Mouse (Mus musculus) spleen, postnatal 14 days (tissue): Measurements from ENCODE around the gene Traf7.

Experiments
- DNase-seq, 2 experiments: peaks; one replicate each; pipeline ENCODE4 v3.0.0; 2021 to 2022; ENCODE audit warnings: low spot score in 2 of 2

Traf7 gene

DNA sequence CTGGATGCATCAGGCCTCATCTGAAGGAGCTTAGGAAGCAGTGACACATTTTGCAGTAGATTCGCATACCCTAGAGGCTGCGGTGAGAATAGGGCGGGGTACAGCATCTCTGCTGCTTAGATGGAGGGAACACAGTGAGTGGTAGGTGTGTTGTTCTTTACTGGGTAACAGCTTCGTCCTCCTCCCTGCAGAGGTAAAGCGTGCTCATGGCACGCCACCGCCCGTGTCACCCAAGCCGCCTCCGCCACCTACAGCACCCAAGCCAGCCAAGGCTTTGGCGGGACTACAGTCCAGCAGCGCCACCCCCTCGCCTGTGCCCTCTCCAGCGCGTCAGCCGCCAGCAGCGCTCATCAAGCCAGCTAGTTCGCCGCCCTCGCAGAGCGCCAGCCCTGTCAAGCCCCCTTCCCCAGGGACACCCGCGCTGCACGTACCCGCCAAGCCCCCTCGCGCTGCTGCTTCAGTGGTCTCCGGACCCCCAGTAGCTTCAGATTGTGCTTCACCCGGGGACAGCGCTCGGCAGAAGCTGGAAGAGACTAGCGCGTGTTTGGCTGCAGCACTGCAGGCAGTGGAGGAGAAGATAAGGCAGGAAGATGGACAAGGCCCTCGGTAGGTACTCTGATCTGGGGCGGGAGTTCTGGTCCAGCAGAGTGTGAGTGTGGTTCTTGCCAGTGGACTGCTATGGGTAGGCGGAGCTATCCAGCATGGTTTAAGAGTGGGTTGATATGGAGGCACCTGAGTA is 21.2 kb downstream of the Traf7 start:
- no peak for DNase-seq

DNA sequence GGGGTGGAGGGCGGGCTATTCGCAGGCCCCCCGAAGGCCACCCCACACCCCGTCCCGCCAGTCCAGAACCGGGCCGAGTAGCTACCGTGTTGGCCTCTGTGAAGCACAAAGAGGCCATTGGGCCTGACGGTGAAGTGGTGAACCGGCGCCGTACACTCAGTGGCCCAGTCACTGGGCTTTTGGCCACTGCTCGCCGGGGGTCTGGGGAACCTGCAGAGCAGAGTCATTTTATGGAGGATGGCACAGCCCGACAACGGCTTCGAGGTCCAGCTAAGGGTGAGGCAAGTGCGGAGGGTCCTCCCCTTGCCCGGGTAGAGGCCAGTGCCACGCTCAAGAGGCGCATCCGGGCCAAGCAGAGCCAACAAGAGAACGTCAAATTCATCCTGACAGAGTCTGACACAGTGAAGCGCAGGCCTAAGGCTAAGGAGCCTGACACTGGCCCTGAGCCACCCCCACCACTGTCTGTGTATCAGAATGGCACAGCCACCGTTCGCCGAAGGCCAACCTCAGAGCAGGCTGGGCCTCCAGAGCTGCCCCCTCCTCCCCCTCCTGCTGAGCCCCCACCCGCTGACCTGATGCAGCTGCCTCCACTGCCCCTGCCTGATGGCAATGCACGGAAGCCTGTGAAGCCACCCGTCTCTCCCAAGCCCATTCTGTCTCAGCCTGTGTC is 22.3 kb downstream of the Traf7 start:
- no peak for DNase-seq

DNA sequence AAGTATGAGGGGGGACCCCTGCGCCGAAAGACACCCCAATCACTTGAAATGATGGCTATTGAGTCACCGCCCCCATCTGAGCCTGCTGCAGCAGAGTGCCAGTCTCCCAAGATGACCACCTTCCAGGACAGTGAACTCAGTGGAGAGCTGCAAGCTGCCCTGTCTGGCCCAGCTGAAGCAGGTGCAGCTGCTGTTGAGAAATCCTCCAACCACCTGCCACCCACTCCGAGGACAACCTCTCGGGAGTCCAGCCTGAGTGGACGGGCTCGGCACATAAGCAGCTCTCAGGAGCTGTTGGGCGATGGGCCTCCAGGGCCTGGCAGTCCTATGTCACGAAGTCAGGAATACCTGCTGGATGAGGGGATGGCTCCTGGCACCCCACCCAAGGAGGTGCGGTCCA is 23.7 kb downstream of the Traf7 start:
- no peak for DNase-seq

DNA sequence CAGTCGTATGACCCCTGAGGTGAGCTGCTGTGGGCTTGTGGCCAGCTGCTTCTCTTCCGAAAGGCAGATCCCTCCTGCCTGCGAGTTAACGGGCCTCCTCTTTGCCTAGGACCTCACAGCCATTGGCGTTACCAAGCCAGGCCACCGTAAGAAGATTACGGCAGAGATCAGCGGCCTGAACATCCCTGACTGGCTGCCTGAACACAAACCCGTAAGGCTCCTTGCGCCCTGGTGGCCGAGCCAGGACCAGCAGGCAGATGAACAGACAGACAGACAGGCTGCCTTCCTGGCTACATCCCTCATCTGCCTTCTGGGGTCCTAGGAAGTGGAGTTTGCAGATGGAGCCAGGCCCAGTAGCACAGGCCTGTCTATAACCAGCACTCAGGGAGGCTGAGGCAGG is 25.5 kb downstream of the Traf7 start:
- DNase-seq: no peak

DNA sequence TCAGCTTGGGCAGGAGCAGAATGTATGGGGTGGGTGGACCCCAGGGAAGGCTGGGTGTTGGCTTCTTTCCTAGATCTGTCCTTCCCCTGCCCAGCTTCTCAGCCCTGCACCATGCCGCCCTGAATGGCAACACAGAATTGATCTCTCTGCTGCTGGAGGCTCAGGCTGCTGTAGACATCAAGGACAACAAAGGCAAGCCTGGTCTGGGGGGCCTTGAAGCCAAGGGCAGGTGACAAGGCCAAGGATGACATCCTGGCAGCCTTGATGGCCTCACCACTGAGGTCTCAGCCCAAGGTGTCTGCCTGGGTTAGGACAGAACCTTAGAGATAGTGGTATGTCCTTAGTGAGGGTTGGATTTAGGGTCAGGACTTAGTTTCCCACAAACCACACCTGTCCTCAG is 31.7 kb downstream of the Traf7 start:
- DNase-seq: no peak

DNA sequence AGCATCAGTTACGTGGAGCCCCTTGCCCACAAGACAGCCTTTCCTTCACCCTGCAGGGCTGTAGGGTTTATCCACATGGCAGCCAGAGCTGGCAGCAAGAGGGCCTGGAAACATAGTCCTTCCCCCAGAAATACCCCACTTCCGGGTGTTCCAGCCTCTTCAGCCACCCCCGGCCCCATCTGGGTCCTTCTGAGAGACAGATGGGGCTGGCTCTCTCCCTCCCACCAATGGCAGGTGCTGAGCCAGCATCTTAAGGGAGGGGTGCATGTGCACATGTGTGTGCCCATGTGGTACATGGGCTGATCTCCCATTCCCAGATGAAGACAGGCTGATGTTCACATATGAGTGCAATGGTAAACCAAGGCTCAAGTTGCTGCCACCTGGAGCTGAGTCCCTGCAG is 32.3 kb downstream of the Traf7 start:
- DNase-seq: no peak

DNA sequence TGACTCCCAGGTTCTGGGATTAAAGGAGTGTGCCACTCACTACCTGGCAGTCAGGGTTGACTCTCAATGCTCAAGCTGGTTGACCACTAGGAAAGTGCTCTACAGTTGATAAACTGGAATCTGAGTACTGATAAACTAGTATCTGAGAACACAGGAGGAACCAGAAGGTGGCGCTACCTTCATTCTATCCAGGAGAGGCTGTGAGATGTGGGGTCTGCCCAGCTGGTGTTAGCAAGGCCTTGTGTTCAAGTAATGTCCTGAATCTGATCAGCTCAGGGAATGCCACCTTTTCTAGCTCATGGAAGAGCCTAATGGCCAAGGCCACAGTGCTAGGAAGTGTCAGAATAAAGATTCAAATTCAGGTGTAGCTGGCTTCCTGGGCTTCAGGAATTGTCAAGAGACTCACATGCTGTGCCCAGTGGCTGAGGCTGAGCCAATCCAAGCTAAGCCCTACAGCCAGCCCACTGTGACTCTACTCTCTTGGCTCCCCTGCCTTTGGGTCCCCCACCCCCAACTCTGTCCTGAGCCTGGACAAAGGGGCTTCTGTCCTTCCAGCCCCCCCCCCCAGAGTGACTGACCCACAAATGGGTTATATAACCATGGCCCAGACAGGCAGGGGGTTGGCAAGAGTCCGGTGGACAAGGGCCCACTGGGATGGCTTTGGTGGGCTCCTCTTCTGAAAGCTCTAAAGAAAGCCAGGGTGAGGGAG is 33.0 kb downstream of the Traf7 start:
- peak in 1 of 2 experiments; percentile 38 for DNase-seq

DNA sequence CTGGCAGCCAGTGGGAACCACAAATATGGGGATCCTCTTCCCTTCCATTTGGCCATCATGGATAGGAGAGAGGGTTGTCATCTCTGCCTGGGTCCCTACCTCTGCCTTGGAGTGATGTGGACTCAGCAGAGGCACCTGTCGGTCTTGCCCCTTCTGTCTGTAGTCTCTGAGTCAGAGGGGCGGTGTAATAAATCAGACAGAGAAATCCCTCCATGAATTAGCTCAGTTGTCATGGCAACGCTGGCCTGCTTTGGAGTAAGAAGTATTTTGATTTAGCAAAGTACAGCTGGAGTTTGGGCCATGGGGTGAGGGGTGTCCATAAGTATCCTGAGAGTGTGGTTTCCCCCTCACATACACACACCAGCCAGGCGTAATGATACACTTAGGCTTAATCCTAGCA is 37.3 kb downstream of the Traf7 start:
- no peak for DNase-seq

DNA sequence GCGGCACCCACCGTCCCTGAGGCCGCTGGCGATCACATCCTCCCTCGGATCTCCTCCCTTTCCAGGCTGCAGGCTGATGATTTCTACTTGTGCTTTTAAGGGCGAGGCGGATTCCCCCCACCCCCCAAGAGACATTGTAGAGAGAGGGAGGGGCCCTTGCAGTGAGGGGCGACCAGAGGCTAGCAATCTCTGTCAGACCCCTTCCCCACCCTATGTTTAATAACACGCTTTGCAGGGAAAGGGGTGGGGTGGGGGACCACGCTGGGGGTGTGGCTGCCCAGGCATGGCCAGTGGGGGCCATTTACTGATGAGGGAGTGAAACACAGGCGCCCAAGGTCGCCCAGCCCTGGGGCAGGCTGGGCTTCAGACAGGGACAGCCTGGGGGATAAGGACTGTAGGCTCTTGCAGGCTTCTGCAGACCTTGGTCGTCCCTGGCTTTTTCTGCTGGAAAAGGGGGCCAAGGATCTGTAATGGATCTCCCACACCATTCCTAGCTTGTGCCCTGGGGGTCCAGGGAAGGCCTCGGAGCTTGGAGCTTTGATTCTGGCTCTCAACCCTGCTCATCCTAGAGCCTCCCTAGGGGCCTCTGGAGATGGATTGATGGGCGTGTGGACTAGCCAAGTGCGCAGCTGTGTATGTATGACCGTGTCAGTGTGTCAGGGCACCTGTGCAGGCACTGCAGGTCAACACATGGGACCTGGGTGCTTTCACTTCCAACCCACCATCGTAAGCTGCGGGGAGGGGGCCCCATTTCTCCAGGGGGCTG is 38.3 kb downstream of the Traf7 start:
- no peak for DNase-seq

DNA sequence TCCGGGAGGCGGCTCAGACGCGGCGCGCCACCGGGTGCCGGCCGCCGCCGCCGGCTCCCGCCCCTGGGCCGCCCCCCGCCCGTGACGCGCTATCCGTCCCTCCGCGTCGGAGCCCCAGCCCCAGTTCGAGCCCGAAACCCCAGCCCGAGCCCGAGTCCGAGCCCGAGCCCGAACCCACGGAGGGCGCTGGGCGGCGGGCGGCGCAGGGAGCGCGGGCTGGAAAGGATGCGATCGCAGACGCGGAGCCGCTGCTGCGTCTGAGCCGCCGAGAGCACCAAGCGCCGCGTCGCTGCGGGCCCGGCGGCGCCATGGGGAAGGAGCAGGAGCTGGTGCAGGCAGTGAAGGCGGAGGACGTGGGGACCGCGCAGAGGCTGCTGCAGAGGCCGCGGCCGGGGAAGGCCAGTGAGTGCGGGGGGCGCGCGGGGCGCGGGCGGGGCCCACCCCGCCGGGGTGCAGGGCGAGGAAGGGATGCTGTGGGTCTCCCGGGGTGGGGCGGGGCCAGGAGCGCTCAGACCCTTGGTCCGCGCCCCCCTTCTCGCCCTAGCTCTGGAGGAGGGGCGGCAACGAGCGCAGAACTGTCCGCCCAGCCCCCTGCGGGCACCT is 39.0 kb downstream of the Traf7 start:
- no peak for DNase-seq

DNA sequence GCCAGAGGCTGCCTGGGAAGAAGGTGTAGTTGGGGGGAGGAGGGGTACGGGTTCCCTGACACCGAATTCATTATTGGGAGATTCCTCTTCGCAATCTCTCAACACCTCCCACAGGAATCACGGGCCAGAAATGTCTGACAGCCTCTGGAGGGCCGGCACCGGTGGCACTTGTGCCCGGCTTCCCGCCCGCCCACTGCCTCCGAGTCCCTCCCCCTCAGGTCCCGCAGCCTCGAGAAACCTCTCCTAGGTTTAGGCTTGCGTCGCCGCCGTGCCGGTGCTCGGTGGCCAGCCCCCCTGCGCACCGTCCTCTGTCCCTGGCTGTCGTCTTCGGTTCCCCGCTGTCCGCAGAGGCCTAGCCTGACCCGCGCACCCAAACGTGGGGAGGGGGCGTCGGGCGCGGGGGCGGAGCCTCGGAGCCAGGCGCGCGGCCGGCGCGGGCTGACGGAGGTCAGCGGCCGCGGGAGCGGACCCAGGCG is 39.5 kb downstream of the Traf7 start, which contains the start of gene Caskin1:
Gene Caskin1 (plus strand): TSS at position 416 of the 476 bp plus-strand sequence.
- DNase-seq: no peak

DNA sequence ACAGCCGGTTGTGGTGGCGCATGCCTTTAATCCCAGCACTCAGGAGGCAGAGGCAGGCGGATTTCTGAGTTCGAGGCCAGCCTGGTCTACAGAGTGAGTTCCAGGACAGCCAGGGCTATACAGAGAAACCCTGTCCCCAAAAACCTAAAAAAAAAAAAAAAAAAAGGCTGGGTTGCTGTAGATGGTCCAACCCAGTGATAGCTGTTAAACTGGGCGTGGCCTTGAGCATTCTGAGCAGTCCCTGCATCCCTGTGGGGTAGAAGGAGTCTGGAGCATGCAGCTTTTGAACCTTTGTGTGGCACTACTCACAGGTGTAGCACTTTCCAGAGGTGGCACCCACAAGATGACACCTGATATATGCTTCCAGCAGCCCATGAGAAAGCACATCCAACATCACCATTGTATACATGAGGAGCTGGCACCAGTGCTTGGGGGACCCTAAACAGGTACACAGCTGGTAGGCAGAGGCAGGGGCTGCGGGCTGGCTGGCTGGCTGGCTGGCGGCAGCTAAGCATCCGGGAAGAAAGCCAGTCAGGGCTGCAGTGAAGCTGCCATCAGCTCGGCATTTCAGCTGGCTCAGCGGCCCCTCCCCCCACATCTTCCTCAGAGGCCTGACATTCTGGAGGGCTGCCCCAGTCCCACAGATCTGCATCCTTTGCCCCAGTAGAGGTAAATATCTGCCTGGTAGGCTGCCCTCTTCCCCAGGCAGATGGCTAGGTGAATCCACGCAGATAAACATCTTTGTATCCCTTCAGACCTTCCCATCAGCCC is 42.5 kb downstream of the Traf7 start:
- DNase-seq: no peak

DNA sequence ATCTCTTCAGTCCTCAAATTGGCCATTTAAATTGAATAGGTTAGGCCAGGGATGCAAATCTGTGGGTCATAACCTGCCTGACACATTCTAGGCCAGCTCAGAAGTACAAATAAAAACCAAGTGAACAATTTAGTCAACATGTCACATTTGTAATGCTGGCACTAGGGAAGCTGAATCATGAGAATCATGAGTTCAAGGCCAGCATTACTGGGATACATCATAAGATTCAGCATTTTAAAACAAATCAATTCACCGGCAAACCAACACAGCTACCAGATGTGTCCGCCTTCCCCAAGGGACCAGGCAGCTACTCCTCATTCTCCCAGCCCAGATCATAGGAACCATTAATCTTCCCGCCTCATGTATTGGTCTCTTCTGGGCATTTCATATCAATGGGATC is 44.2 kb downstream of the Traf7 start:
- no peak for DNase-seq

DNA sequence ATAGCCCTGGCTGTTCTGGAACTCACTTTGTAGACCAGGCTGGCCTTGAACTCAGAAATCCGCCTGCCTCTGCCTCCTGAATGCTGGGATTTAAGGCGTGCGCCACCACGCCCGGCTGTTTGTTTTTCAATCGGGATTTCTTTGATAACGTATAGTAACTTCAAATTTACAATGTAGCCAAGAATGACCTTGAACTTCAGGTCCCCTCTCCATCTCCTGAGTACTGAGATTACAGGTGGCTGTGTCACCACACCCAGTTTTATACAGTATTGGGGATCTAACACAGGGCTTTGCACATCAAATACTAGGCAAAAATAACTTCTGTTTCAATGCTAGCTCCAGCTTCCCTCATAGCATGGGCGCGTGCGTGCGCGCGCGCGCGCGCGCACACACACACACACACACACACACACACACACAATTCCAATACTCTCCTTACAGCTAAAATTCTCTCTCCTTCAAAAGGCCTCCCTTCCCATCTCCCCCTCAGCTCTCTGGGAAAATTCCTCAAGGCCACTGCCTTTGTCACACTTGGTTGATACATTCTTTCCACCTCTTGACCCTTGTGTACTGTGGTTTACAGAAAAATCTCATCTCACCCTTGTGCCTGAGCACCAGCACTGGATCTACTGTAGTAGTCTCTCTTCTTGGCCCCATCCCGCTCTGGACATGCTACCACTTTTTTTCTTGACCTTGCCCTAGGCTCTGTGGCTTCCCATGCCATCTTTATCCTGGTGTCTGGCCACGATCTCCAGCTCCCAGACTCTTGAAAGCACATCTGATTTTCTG is 46.5 kb downstream of the Traf7 start:
- DNase-seq: no peak

DNA sequence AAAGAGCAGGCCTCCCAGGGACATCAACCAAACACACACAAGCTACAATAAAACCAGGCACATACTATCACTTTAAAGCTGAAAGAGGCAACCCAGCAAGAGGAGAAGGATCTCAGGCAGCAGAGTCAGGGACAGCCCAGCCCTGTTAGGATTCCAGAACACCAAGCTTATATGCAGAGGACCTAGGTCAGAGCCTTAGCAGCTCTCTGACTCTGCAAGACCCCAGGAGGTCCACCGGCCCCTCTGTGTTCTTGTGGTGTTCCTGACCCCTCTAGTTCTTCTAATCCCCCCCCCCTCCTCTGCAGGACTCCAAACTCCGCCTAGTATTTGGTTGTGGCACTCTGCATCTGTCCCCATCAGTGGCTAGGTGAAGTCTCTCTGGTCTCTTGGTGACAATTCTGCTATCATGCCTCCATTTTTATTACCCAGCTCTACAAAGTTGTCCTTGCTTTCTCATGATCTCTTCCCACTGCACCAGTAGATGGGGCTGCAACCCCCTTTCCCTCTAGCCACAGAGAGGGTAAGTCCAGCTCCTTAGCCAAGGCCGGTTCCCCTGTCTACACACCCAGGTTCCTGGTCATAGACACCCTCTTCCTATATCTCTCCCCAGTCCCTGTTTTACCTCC is 47.4 kb downstream of the Traf7 start:
- no peak for DNase-seq

DNA sequence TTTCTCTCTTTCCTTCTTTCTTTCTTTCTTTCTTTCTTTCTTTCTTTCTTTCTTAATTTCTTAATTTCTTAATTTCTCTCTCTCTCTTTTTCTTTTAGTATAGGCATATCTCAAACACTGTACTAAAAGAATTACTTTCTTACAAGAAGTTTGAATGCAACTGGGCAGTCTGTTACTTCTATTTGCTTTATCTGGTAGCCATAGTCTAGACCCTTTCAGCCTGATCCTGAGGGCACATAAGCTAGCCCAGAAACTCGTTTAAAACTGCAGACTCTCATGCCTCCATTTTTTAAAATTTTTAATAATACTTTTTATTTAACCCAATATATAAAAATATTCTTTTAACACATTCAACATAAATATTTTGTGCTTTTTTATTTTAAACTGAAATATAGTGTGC is 48.3 kb downstream of the Traf7 start:
- no peak for DNase-seq

DNA sequence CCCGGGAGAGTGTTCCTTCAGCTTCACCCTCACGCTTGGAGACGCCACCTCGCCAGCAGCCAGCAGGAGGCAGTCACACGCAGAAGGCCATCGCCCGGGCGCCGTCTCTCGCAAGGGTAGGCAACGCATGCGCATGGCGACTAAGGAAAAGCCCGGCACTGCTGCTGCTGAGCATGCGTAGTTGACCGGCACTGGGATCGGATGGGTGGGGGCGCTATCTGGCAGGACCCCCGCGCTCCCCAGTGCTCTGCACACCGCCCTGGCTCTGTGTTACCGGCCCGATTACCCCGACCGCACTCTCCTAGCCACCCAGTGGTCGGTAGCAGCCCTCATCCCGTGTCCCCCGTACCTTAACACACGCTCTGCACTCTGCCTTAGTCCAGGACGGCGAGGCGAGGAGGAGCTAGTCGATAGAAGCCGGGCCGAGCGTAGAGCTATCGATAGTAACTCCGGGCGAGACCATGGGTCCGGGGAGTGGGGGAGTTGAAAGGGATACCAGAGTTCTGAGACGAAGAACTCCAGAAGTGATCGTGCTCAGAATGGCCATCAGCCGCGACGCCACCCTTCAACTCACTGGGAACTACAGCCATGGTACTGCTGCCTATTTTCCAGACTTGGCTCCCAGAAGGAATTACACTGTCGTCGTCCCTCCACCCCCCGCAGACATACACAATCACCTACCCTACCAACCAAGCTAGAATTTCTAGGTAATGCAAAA is 48.9 kb downstream of the Traf7 start, which contains the start of gene Mlst8:
Gene Mlst8 (minus strand): TSS at position 416 of the 718 bp plus-strand sequence.
- peak; percentile 96 to 98 for DNase-seq

DNA sequence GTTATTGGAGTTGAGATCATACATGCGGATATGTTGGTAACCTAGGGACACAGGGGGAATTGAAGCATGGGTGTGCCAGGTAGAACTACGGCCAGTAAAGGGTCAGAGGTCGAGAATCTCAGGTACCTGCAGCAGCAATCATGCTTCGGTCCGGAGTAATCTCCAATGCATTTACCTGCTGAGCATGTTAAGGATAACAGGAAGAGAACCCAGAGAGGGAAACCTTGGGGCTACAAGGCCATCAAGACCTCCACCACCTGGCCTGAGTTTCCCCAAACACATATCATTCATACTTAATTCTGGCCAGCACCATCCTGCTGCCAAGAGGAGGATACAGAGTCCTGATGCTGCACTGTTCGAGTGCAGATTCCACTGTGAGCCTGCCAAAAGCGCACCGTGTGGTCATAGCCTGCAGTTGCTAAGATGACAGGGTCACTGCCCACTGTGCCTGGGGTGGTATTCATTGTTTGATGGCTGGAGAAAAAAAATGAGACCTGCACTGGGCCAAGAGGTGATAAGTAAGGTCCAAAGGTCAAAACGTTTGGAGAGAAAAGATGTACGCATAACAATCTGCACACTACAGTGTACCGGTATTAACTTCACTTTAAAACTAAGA is 49.6 kb downstream of the Traf7 start:
- no peak for DNase-seq
